Mouse (Mus musculus): ENCODE data around the gene Snx7.
A peak's percentile ranks its signal among the peaks of the same experiment; 100 is the strongest.

Gene Snx7

GRCm38 (mm10) chr3:117868637-117869323 is at the start of gene Snx7:
Gene Snx7 (minus strand): TSS chr3:117868936.
- peak; percentile 55 to 75 for DNase-seq (ENCODE audit: low spot score in 2 of 2)

- no peak for DNase-seq (ENCODE audit: low spot score in 2 of 2)
These were observed 46.7 kb upstream of the Snx7 start for GRCm38 (mm10) chr3:117915420-117915819.

- no peak for DNase-seq (ENCODE audit: low spot score in 2 of 2)
These were observed 25.0 kb upstream of the Snx7 start for GRCm38 (mm10) chr3:117893736-117894135.

- no peak for DNase-seq (ENCODE audit: low spot score in 2 of 2)
These were observed 6.7 kb upstream of the Snx7 start for GRCm38 (mm10) chr3:117875450-117875849.

- no peak for DNase-seq (ENCODE audit: low spot score in 2 of 2)
These were observed 4.6 kb upstream of the Snx7 start for GRCm38 (mm10) chr3:117873209-117873863.

GRCm38 (mm10) chr3:117869324-117869715 is 584 bp upstream of the Snx7 start:
- DNase-seq (ENCODE audit: low spot score in 2 of 2): no peak

GRCm38 (mm10) chr3:117868091-117868490 is 645 bp downstream of the Snx7 start:
- no peak for DNase-seq (ENCODE audit: low spot score in 2 of 2)

GRCm38 (mm10) chr3:117866696-117867407 is 1.9 kb downstream of the Snx7 start:
- no peak for DNase-seq (ENCODE audit: low spot score in 2 of 2)

GRCm38 (mm10) chr3:117865621-117866020 is 3.1 kb downstream of the Snx7 start:
- DNase-seq (ENCODE audit: low spot score in 2 of 2): no peak

- DNase-seq (ENCODE audit: low spot score in 2 of 2): no peak
These were observed 5.8 kb downstream of the Snx7 start for GRCm38 (mm10) chr3:117862951-117863350.

GRCm38 (mm10) chr3:117861977-117862434 is 6.7 kb downstream of the Snx7 start:
- DNase-seq (ENCODE audit: low spot score in 2 of 2): no peak

GRCm38 (mm10) chr3:117858996-117859395 is 9.7 kb downstream of the Snx7 start:
- DNase-seq (ENCODE audit: low spot score in 2 of 2): no peak

- DNase-seq (ENCODE audit: low spot score in 2 of 2): no peak
These were observed 15.0 kb downstream of the Snx7 start for GRCm38 (mm10) chr3:117853729-117854128.

- no peak for DNase-seq (ENCODE audit: low spot score in 2 of 2)
These were observed 16.7 kb downstream of the Snx7 start for GRCm38 (mm10) chr3:117852054-117852361.

- DNase-seq (ENCODE audit: low spot score in 2 of 2): no peak
These were observed 17.3 kb downstream of the Snx7 start for GRCm38 (mm10) chr3:117851278-117852053.

- DNase-seq (ENCODE audit: low spot score in 2 of 2): no peak
These were observed 19.9 kb downstream of the Snx7 start for GRCm38 (mm10) chr3:117848866-117849265.

GRCm38 (mm10) chr3:117842658-117843057 is 26.1 kb downstream of the Snx7 start:
- no peak for DNase-seq (ENCODE audit: low spot score in 2 of 2)

GRCm38 (mm10) chr3:117839867-117840545 is 28.7 kb downstream of the Snx7 start:
- DNase-seq (ENCODE audit: low spot score in 2 of 2): no peak

- DNase-seq (ENCODE audit: low spot score in 2 of 2): no peak
These were observed 30.7 kb downstream of the Snx7 start for GRCm38 (mm10) chr3:117838020-117838419.

- DNase-seq (ENCODE audit: low spot score in 2 of 2): peak in 1 of 2 experiments; percentile 62
These were observed 42.1 kb downstream of the Snx7 start for GRCm38 (mm10) chr3:117826486-117827200.

GRCm38 (mm10) chr3:117823218-117823617 is 45.5 kb downstream of the Snx7 start:
- no peak for DNase-seq (ENCODE audit: low spot score in 2 of 2)
